Mouse (Mus musculus): ENCODE data around the gene Pigk.
"Not testable (repeated sequence)": the region's sequence is repeated elsewhere in the genome, so short reads cannot be mapped to it uniquely, and the experiment has no call there.

Pigk gene

GRCm38 (mm10) chr3:152713991-152714902 lies at the start of gene Pigk:
Gene Pigk, plus strand, starts transcription at chr3:152714100.
- DNase-seq (ENCODE audit: low spot score in 2 of 2): peak; percentile 84 to 92

GRCm38 (mm10) chr3:152666991-152667355 lies 46.9 kb upstream of the Pigk start:
- no peak for DNase-seq (ENCODE audit: low spot score in 2 of 2)

GRCm38 (mm10) chr3:152667356-152668211 lies 46.3 kb upstream of the Pigk start:
- no peak for DNase-seq (ENCODE audit: low spot score in 2 of 2)

- no peak for DNase-seq (ENCODE audit: low spot score in 2 of 2)
These were observed 45.7 kb upstream of the Pigk start, which contains the start of gene Ak5 for GRCm38 (mm10) chr3:152668239-152668638. Gene Ak5, minus strand, starts transcription at chr3:152668360.

- DNase-seq (ENCODE audit: low spot score in 2 of 2): no peak
These were observed 45.1 kb upstream of the Pigk start for GRCm38 (mm10) chr3:152668793-152669192.

GRCm38 (mm10) chr3:152669783-152670182 lies 44.1 kb upstream of the Pigk start:
- no peak for DNase-seq (ENCODE audit: low spot score in 2 of 2)

- no peak for DNase-seq (ENCODE audit: low spot score in 2 of 2)
These were observed 39.2 kb upstream of the Pigk start for GRCm38 (mm10) chr3:152674663-152675062.

GRCm38 (mm10) chr3:152688532-152688931 lies 25.4 kb upstream of the Pigk start:
- no peak for DNase-seq (ENCODE audit: low spot score in 2 of 2)

GRCm38 (mm10) chr3:152689105-152689504 lies 24.8 kb upstream of the Pigk start:
- no peak for DNase-seq (ENCODE audit: low spot score in 2 of 2)

GRCm38 (mm10) chr3:152694950-152695349 lies 18.9 kb upstream of the Pigk start:
- DNase-seq (ENCODE audit: low spot score in 2 of 2): no peak

- no peak for DNase-seq (ENCODE audit: low spot score in 2 of 2)
These were observed 15.9 kb upstream of the Pigk start for GRCm38 (mm10) chr3:152698017-152698416.

- DNase-seq (ENCODE audit: low spot score in 2 of 2): no peak
These were observed 14.6 kb upstream of the Pigk start for GRCm38 (mm10) chr3:152699261-152699660.

- not testable (repeated sequence) for DNase-seq (ENCODE audit: low spot score in 2 of 2)
These were observed 12.4 kb upstream of the Pigk start for GRCm38 (mm10) chr3:152701536-152701935.

GRCm38 (mm10) chr3:152702274-152702843 lies 11.5 kb upstream of the Pigk start:
- DNase-seq (ENCODE audit: low spot score in 2 of 2): no peak

GRCm38 (mm10) chr3:152705826-152706225 lies 8.1 kb upstream of the Pigk start:
- no peak for DNase-seq (ENCODE audit: low spot score in 2 of 2)

GRCm38 (mm10) chr3:152706901-152707300 lies 7.0 kb upstream of the Pigk start:
- no peak for DNase-seq (ENCODE audit: low spot score in 2 of 2)

GRCm38 (mm10) chr3:152707321-152707823 lies 6.5 kb upstream of the Pigk start:
- no peak for DNase-seq (ENCODE audit: low spot score in 2 of 2)

- DNase-seq (ENCODE audit: low spot score in 2 of 2): no peak
These were observed 4.0 kb upstream of the Pigk start for GRCm38 (mm10) chr3:152709936-152710335.

GRCm38 (mm10) chr3:152712957-152713356 lies 943 bp upstream of the Pigk start:
- DNase-seq (ENCODE audit: low spot score in 2 of 2): no peak

- no peak for DNase-seq (ENCODE audit: low spot score in 2 of 2)
These were observed 7.4 kb downstream of the Pigk start for GRCm38 (mm10) chr3:152721301-152721700.

- DNase-seq (ENCODE audit: low spot score in 2 of 2): no peak
These were observed 8.9 kb downstream of the Pigk start for GRCm38 (mm10) chr3:152722836-152723235.

GRCm38 (mm10) chr3:152724446-152724845 lies 10.5 kb downstream of the Pigk start:
- no peak for DNase-seq (ENCODE audit: low spot score in 2 of 2)
